Mouse (Mus musculus): Measurements from ENCODE around the gene Srpk2.

DNA sequence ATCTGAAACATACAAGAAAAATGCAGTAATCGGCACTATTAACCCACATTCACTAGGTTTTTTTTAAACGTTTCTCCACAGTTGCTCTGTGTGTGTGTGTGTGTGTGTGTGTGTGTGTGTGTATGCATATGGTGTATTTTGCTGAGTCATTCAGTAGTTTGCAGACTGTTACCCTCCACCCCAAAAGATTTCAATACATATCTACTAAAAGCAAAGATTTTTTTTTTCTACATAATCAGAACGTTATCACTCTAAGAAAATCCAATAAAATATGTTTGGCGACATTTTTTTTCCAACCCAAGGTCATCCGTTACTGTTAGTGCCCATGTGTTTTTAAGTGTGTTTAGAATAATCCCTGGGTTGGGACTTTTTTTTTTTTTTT is 7.4 kb downstream of the Srpk2 start:
- TF ChIP-seq GATA1 (IDR thresholded peaks at IDR 0.05; ENCODE audit: low read length): no peak
- TF ChIP-seq TAL1 (IDR thresholded peaks at IDR 0.05; ENCODE audit: low read length): no peak
